Mouse (Mus musculus) thymus, adult 2 months (tissue): ENCODE measurements at regions not wholly inside any gene's neighbourhood (a gene's known extent, or its start where the extent isn't known, plus 50 kb on each side); places are given as distances from the start of the nearest gene placed in this dataset.

Experiments used
- CTCF ChIP-seq: fragments of 200-500 bp; IDR thresholded peaks from 2 replicates; pipeline ENCODE4 v1.5.1; 2012; ENCODE audit warnings: mild to moderate bottlenecking, control low read depth, low read length, moderate library complexity, borderline replicate concordance; ENCODE audit not compliant: control insufficient read depth, poor library complexity, insufficient read depth; ENCODE audit errors: extremely low read depth
- POLR2A ChIP-seq: fragments of 200-500 bp; IDR thresholded peaks from 2 replicates; pipeline ENCODE4 v1.6.1; 2012; ENCODE audit warnings: mild to moderate bottlenecking, low read length, control low read depth, moderate library complexity; ENCODE audit not compliant: control insufficient read depth, poor library complexity, insufficient read depth; ENCODE audit errors: extremely low read depth

GRCm38 (mm10) chr10:42093176-42093759 lies 75.0 kb upstream of the Armc2 start:
- TF ChIP-seq CTCF (no peak), POLR2A (no peak)
